Mouse (Mus musculus): ENCODE measurements around the gene Svs6. TPM values are rescaled to one million over a fixed set of nuclear protein-coding genes. Genes with fewer than 3 reads are reported as not detected.

The Svs6 gene
- polyA plus RNA-seq, 1 experiment from 2014 or later = not detected

GRCm38 (mm10) chr2:164348980-164349379, 32.4 kb downstream of the Svs6 start:
- Histone ChIP-seq H3K4me1 (ENCODE audit: control insufficient read depth, insufficient read depth, low read length) (no peaks in the 10 kb centered on the region), H3K27me3 (ENCODE audit: control insufficient read depth, insufficient read depth, low read depth, low read length) (no peaks in the 10 kb centered on the region), H3K4me3 (ENCODE audit: low read depth, low read length) (no peak overlapping the region), H3K27ac (ENCODE audit: low read length) (no peak overlapping the region), H3K4me2 (ENCODE audit: low read length) (no peak overlapping the region), H3K9ac (ENCODE audit: low read depth, low read length) (no peak overlapping the region), H3K9me3 (replicated peaks; ENCODE audit: control insufficient read depth, low read length, poor library complexity, severe bottlenecking) (no peaks in the 10 kb centered on the region), H3K36me3 (ENCODE audit: control insufficient read depth, insufficient read depth, low read length) (no peaks in the 10 kb centered on the region)
- no peak for ATAC-seq
- 94% methylated on average over 3 of the region's 3 CpGs for WGBS

- Histone ChIP-seq H3K27ac (ENCODE audit: low read length) (no peak overlapping the region), H3K36me3 (ENCODE audit: control insufficient read depth, insufficient read depth, low read length) (no peaks in the 10 kb centered on the region), H3K27me3 (ENCODE audit: control insufficient read depth, insufficient read depth, low read depth, low read length) (no peaks in the 10 kb centered on the region), H3K4me3 (ENCODE audit: low read depth, low read length) (no peak overlapping the region), H3K4me1 (ENCODE audit: control insufficient read depth, insufficient read depth, low read length) (no peaks in the 10 kb centered on the region), H3K4me2 (ENCODE audit: low read length) (no peak overlapping the region), H3K9me3 (replicated peaks; ENCODE audit: control insufficient read depth, low read length, poor library complexity, severe bottlenecking) (no peaks in the 10 kb centered on the region), H3K9ac (ENCODE audit: low read depth, low read length) (no peak overlapping the region)
- no peak for ATAC-seq
- 90% methylated on average over 3 of the region's 3 CpGs for WGBS
Observed at GRCm38 (mm10) chr2:164352697-164353096, 36.1 kb downstream of the Svs6 start.

DNA sequence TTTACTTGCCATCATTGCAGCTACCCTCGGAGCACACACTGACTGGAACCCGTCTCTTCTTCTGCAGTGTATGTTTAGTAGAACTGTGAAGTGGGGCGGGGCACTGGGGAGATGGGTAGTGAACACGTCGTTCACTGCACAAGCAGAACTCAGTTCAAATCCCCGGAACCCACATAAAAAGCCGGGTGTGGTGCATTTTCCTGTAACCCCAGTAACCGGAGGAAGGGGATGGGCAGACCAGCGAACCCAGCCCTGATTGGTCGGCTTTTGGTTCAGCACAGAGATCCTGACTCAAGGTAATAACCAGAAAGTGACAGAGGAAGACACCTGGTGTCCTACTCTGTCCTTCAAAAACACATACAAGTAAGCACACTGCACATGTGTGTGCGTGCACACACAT, 36.8 kb downstream of the Svs6 start:
- Histone ChIP-seq H3K27me3 (ENCODE audit: control insufficient read depth, insufficient read depth, low read depth, low read length) (no peaks in the 10 kb centered on the region), H3K4me1 (ENCODE audit: control insufficient read depth, insufficient read depth, low read length) (no peaks in the 10 kb centered on the region), H3K4me2 (ENCODE audit: low read length) (no peak overlapping the region), H3K9ac (ENCODE audit: low read depth, low read length) (no peak overlapping the region), H3K4me3 (ENCODE audit: low read depth, low read length) (no peak overlapping the region), H3K27ac (ENCODE audit: low read length) (no peak overlapping the region), H3K36me3 (ENCODE audit: control insufficient read depth, insufficient read depth, low read length) (no peaks in the 10 kb centered on the region), H3K9me3 (replicated peaks; ENCODE audit: control insufficient read depth, low read length, poor library complexity, severe bottlenecking) (no peaks in the 10 kb centered on the region)
- ATAC-seq = no peak
- WGBS = 86% methylated on average over 11 of the region's 11 CpGs

GRCm38 (mm10) chr2:164356177-164356967, 39.8 kb downstream of the Svs6 start:
- Histone ChIP-seq H3K9ac (ENCODE audit: low read depth, low read length) (no peak overlapping the region), H3K4me3 (ENCODE audit: low read depth, low read length) (no peak overlapping the region), H3K9me3 (replicated peaks; ENCODE audit: control insufficient read depth, low read length, poor library complexity, severe bottlenecking) (no peaks in the 10 kb centered on the region), H3K27ac (ENCODE audit: low read length) (no peak overlapping the region), H3K4me2 (ENCODE audit: low read length) (no peak overlapping the region), H3K36me3 (ENCODE audit: control insufficient read depth, insufficient read depth, low read length) (no peaks in the 10 kb centered on the region), H3K27me3 (ENCODE audit: control insufficient read depth, insufficient read depth, low read depth, low read length) (no peaks in the 10 kb centered on the region), H3K4me1 (ENCODE audit: control insufficient read depth, insufficient read depth, low read length) (no peaks in the 10 kb centered on the region; the same call in 1 of the 2 replicates)
- WGBS = 77% methylated on average over 11 of the region's 11 CpGs
- ATAC-seq = no peak

- Histone ChIP-seq H3K4me3 (ENCODE audit: low read depth, low read length) (no peak overlapping the region), H3K4me2 (ENCODE audit: low read length) (no peak overlapping the region), H3K9me3 (replicated peaks; ENCODE audit: control insufficient read depth, low read length, poor library complexity, severe bottlenecking) (no peaks in the 10 kb centered on the region), H3K27me3 (ENCODE audit: control insufficient read depth, insufficient read depth, low read depth, low read length) (no peaks in the 10 kb centered on the region), H3K36me3 (ENCODE audit: control insufficient read depth, insufficient read depth, low read length) (no peaks in the 10 kb centered on the region), H3K4me1 (ENCODE audit: control insufficient read depth, insufficient read depth, low read length) (no peaks in the 10 kb centered on the region; the same call in 1 of the 2 replicates), H3K27ac (ENCODE audit: low read length) (no peak overlapping the region), H3K9ac (ENCODE audit: low read depth, low read length) (no peak overlapping the region)
- no peak for ATAC-seq
- WGBS = 83% methylated on average over 3 of the region's 3 CpGs
Observed at GRCm38 (mm10) chr2:164358373-164358772, 41.8 kb downstream of the Svs6 start.

GRCm38 (mm10) chr2:164359031-164359430, 42.5 kb downstream of the Svs6 start:
- H3K4me2 ChIP-seq (ENCODE audit: low read length) = no peak overlapping the region
- no peak for ATAC-seq
- H3K9ac ChIP-seq (ENCODE audit: low read depth, low read length) = no peak overlapping the region
- H3K9me3 ChIP-seq (replicated peaks; ENCODE audit: control insufficient read depth, low read length, poor library complexity, severe bottlenecking) = no peaks in the 10 kb centered on the region
- no peaks in the 10 kb centered on the region for H3K27me3 ChIP-seq (ENCODE audit: control insufficient read depth, insufficient read depth, low read depth, low read length)
- no peak overlapping the region for H3K4me3 ChIP-seq (ENCODE audit: low read depth, low read length)
- H3K4me1 ChIP-seq (ENCODE audit: control insufficient read depth, insufficient read depth, low read length) = no peaks in the 10 kb centered on the region; the same call in 1 of the 2 replicates
- WGBS = 88% methylated on average over 5 of the region's 5 CpGs
- H3K27ac ChIP-seq (ENCODE audit: low read length) = no peak overlapping the region
- H3K36me3 ChIP-seq (ENCODE audit: control insufficient read depth, insufficient read depth, low read length) = no peaks in the 10 kb centered on the region

GRCm38 (mm10) chr2:164359668-164360067, 43.1 kb downstream of the Svs6 start:
- H3K4me2 ChIP-seq (ENCODE audit: low read length) = no peak overlapping the region
- WGBS = 80% methylated on average over 5 of the region's 5 CpGs
- no peak overlapping the region for H3K4me3 ChIP-seq (ENCODE audit: low read depth, low read length)
- no peak overlapping the region for H3K27ac ChIP-seq (ENCODE audit: low read length)
- no peaks in the 10 kb centered on the region for H3K36me3 ChIP-seq (ENCODE audit: control insufficient read depth, insufficient read depth, low read length)
- no peaks in the 10 kb centered on the region for H3K27me3 ChIP-seq (ENCODE audit: control insufficient read depth, insufficient read depth, low read depth, low read length)
- H3K4me1 ChIP-seq (ENCODE audit: control insufficient read depth, insufficient read depth, low read length) = no peaks in the 10 kb centered on the region; the same call in 1 of the 2 replicates
- no peak overlapping the region for H3K9ac ChIP-seq (ENCODE audit: low read depth, low read length)
- no peaks in the 10 kb centered on the region for H3K9me3 ChIP-seq (replicated peaks; ENCODE audit: control insufficient read depth, low read length, poor library complexity, severe bottlenecking)
- no peak for ATAC-seq

- 31% methylated on average over 13 of the region's 13 CpGs for WGBS
- no peak for ATAC-seq
- Histone ChIP-seq H3K9ac (ENCODE audit: low read depth, low read length) (no peak overlapping the region), H3K27ac (ENCODE audit: low read length) (no peak overlapping the region), H3K4me2 (ENCODE audit: low read length) (no peak overlapping the region; the same call in 1 of the 2 replicates), H3K4me3 (ENCODE audit: low read depth, low read length) (no peak overlapping the region), H3K27me3 (ENCODE audit: control insufficient read depth, insufficient read depth, low read depth, low read length) (no peaks in the 10 kb centered on the region), H3K9me3 (replicated peaks; ENCODE audit: control insufficient read depth, low read length, poor library complexity, severe bottlenecking) (no peaks in the 10 kb centered on the region), H3K4me1 (ENCODE audit: control insufficient read depth, insufficient read depth, low read length) (no peaks in the 10 kb centered on the region; the same call in 1 of the 2 replicates), H3K36me3 (ENCODE audit: control insufficient read depth, insufficient read depth, low read length) (no peaks in the 10 kb centered on the region)
Observed at GRCm38 (mm10) chr2:164360974-164361657, 44.6 kb downstream of the Svs6 start.

DNA sequence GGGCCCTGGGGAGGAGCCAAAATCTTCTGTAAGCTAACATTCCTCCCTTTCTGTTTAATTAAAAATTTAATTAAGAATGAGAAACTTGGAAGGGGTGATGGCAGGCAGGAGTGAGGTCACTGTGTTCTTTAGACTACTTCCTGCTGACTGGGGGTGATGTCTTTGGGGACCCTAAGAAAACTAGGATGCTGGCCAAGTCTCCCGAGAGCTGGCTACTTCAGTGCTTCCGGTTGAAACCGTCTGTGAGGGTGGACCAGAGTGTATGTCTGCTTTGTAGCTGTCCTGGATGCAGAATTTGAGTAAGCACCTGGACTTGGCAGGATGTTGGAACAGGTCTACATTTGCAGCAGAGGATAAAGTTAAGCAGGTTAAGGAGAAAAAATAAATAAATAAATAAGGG, 50.4 kb downstream of the Svs6 start:
- no peaks in the 10 kb centered on the region for H3K9me3 ChIP-seq (replicated peaks; ENCODE audit: control insufficient read depth, low read length, poor library complexity, severe bottlenecking)
- 74% methylated on average over 3 of the region's 3 CpGs for WGBS
- no peak overlapping the region for H3K9ac ChIP-seq (ENCODE audit: low read depth, low read length)
- H3K36me3 ChIP-seq (ENCODE audit: control insufficient read depth, insufficient read depth, low read length) = no peaks in the 10 kb centered on the region
- no peak overlapping the region for H3K27ac ChIP-seq (ENCODE audit: low read length)
- ATAC-seq = no peak
- no peaks in the 10 kb centered on the region for H3K27me3 ChIP-seq (ENCODE audit: control insufficient read depth, insufficient read depth, low read depth, low read length)
- H3K4me2 ChIP-seq (ENCODE audit: low read length) = no peak overlapping the region
- H3K4me1 ChIP-seq (ENCODE audit: control insufficient read depth, insufficient read depth, low read length) = no peaks in the 10 kb centered on the region
- H3K4me3 ChIP-seq (ENCODE audit: low read depth, low read length) = no peak overlapping the region

Measured in midbrain, embryonic 16.5 days (tissue).